Mouse (Mus musculus) cerebellum, adult 2 months (tissue): Measurements from ENCODE around the gene Vmn1r9.

Source experiments
- CTCF ChIP-seq: fragments of 200-500 bp; IDR thresholded peaks from 2 replicates; pipeline ENCODE4 v1.5.1; 2011; ENCODE audit warnings: low read depth, mild to moderate bottlenecking, control low read depth, low read length, moderate library complexity, borderline replicate concordance; ENCODE audit not compliant: insufficient read depth
- POLR2A ChIP-seq: fragments of 200-500 bp; IDR thresholded peaks from 2 replicates; pipeline ENCODE4 v1.6.1; 2011; ENCODE audit warnings: low read length, control low read depth, borderline replicate concordance; ENCODE audit not compliant: insufficient read depth

DNA sequence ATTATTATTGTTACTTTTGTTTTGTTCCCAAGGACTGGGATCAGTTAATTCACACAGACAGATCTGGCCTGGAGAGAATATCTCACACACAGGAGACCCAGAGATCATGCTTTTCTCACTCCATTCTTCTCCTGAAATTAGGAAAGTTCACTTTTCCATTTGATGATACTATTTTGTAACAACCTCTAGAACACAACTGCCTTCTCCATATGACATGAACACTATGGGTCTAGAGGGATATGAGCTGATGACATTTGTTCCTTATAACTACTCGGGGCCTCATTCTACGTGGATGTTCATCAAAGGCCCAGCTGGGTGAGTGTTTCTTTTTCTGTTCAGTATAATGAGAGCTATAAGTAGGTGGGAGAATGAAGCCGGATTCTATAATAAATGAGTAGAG lies 42.6 kb downstream of the Vmn1r9 start, which contains the start of gene Vmn1r10:
- no peak for TF ChIP-seq CTCF
- no peak for TF ChIP-seq POLR2A
